Mouse (Mus musculus) heart, postnatal 14 days (tissue): ENCODE data around the gene Smarcad1. TPM values are rescaled to one million over a fixed set of nuclear protein-coding genes. Genes with fewer than 3 reads are reported as not detected.

Experiments used
- total RNA-seq, 2 experiments: library from RNA; stranded (reverse); gene quantifications; 2 replicates each; pipeline ENCODE4 v1.2.3; 2021

Gene Smarcad1
- total RNA-seq, 2 experiments from 2014 or later, result 24.1 to 25.5 TPM

Other genes starting within 250 kb of the Smarcad1 start
- 1 to 10 TPM; 1.4 to 1.6 TPM for gene Hpgds, start 102.3 kb downstream of the Smarcad1 start, total RNA-seq